Mouse (Mus musculus) layer of hippocampus, postnatal 10 days (tissue): ENCODE results near the gene Lmf1. TPM values are rescaled to one million over a fixed set of nuclear protein-coding genes. Genes with fewer than 3 reads are reported as not detected.

Experiments used
- DNase-seq, 2 experiments: peaks; one replicate each; pipeline ENCODE4 v3.0.0; 2021; ENCODE audit warnings: low spot score in 2 of 2
- total RNA-seq, 2 experiments: library from RNA; stranded (reverse); gene quantifications; 2 replicates each; pipeline ENCODE4 v1.2.3; 2021

Lmf1 gene
- total RNA-seq, 2 experiments from 2014 or later: 23.1 to 26.4 TPM

- no peak for DNase-seq
Observed at GRCm38 (mm10) chr17:25688922-25689321, 110.0 kb downstream of the Lmf1 start.

- no peak for DNase-seq
Observed at GRCm38 (mm10) chr17:25696263-25696662, 117.4 kb downstream of the Lmf1 start.

GRCm38 (mm10) chr17:25698446-25698845, 119.6 kb downstream of the Lmf1 start:
- peak; percentile 89 to 90 for DNase-seq

GRCm38 (mm10) chr17:25700863-25701496, 122.1 kb downstream of the Lmf1 start:
- DNase-seq: no peak

- no peak for DNase-seq
Observed at GRCm38 (mm10) chr17:25709994-25710393, 131.1 kb downstream of the Lmf1 start.

GRCm38 (mm10) chr17:25711136-25711535, 132.3 kb downstream of the Lmf1 start:
- no peak for DNase-seq

Other genes starting within 250 kb of the Lmf1 start
- gene Tpsab1, start 233.5 kb upstream of the Lmf1 start, total RNA-seq: not detected
- gene Tpsb2, start 212.8 kb upstream of the Lmf1 start, total RNA-seq: 1 to 10 TPM in 1 of 2 experiments, under 1 TPM in 1; 0.42 to 1.0 TPM
- not detected for gene Tpsg1, start 209.8 kb upstream of the Lmf1 start, total RNA-seq
- gene Cacna1h, start 145.3 kb upstream of the Lmf1 start, total RNA-seq: 100 to 1,000 TPM in 1 of 2 experiments, 10 to 100 TPM in 1; 91.4 to 104 TPM
- 1 to 10 TPM; 1.3 to 3.1 TPM for gene Tekt4, start 124.5 kb upstream of the Lmf1 start, total RNA-seq
- gene Sstr5, start 81.8 kb upstream of the Lmf1 start, total RNA-seq: under 1 TPM; 0.18 to 0.38 TPM
- 10 to 100 TPM; 62.7 to 66.3 TPM for gene Sox8, start 8.4 kb upstream of the Lmf1 start, total RNA-seq
- gene Gng13, start 138.1 kb downstream of the Lmf1 start, total RNA-seq: 10 to 100 TPM; 55.4 to 57.2 TPM
- gene Chtf18, start 148.3 kb downstream of the Lmf1 start, total RNA-seq: 1 to 10 TPM; 2.6 to 3.6 TPM
- gene Rpusd1, start 148.6 kb downstream of the Lmf1 start, total RNA-seq: 10 to 100 TPM; 27.0 to 30.0 TPM
- not detected for gene Mslnl, start 157.0 kb downstream of the Lmf1 start, total RNA-seq
- gene Msln, start 175.3 kb downstream of the Lmf1 start, total RNA-seq: 1 to 10 TPM; 1.8 to 2.6 TPM
- gene Narfl, start 194.7 kb downstream of the Lmf1 start, total RNA-seq: 10 to 100 TPM; 25.7 to 26.9 TPM
- 100 to 1,000 TPM; 140 to 157 TPM for gene Haghl, start 206.6 kb downstream of the Lmf1 start, total RNA-seq
- under 1 TPM; 0.23 to 0.33 TPM for gene Ccdc78, start 207.5 kb downstream of the Lmf1 start, total RNA-seq
- 10 to 100 TPM; 69.2 to 80.1 TPM for gene Fam173a, start 213.8 kb downstream of the Lmf1 start, total RNA-seq
- gene AC134908.4, start 216.6 kb downstream of the Lmf1 start, total RNA-seq: not detected
- 10 to 100 TPM; 51.2 to 65.8 TPM for gene Metrn, start 218.1 kb downstream of the Lmf1 start, total RNA-seq
- gene Fbxl16, start 230.0 kb downstream of the Lmf1 start, total RNA-seq: 100 to 1,000 TPM; 272 to 292 TPM
- 10 to 100 TPM; 21.0 to 24.1 TPM for gene Wdr24, start 244.5 kb downstream of the Lmf1 start, total RNA-seq
- gene Jmjd8, start 249.8 kb downstream of the Lmf1 start, total RNA-seq: 10 to 100 TPM; 55.4 to 56.9 TPM